Mouse (Mus musculus) liver, postnatal 0 days (tissue): ENCODE measurements around the gene Gbp2b. TPM values are rescaled to one million over a fixed set of nuclear protein-coding genes. Genes with fewer than 3 reads are reported as not detected.

Source experiments
- ATAC-seq: fragments of 200-750 bp; cut with Nextera tagmentation; 2 replicates; pipeline ENCODE4 v1.8.0; 2017; ENCODE audit warnings: mild to moderate bottlenecking, moderate library complexity
- DNase-seq: peaks from one replicate; pipeline ENCODE4 v3.0.0-alpha.2; 2016
- H3K27ac ChIP-seq: fragments of 300-500 bp; sonication (generic); 2 replicates; pipeline ENCODE4 v1.5.1; 2014; ENCODE audit warnings: antibody characterized with exemption, moderate library complexity, mild to moderate bottlenecking, low read depth
- H3K27me3 ChIP-seq: fragments of 300-500 bp; sonication (generic); 2 replicates; pipeline ENCODE4 v1.6.1; 2014; ENCODE audit warnings: low read length, control low read depth, mixed read lengths; ENCODE audit not compliant: insufficient read depth
- H3K36me3 ChIP-seq: fragments of 300-500 bp; sonication (generic); replicated peaks from 2 replicates; pipeline ENCODE4 v1.6.1; 2014; ENCODE audit warnings: mild to moderate bottlenecking, control low read depth, low read length, moderate library complexity, mixed read lengths; ENCODE audit not compliant: insufficient read depth
- H3K4me1 ChIP-seq: fragments of 300-500 bp; sonication (generic); 2 replicates; pipeline ENCODE4 v1.6.1; 2014; ENCODE audit warnings: antibody characterized with exemption, mild to moderate bottlenecking, control low read depth; ENCODE audit not compliant: insufficient read depth
- H3K4me2 ChIP-seq: fragments of 300-500 bp; sonication (generic); 2 replicates; pipeline ENCODE4 v1.6.1; 2014; ENCODE audit warnings: low read depth, mild to moderate bottlenecking, low read length, moderate library complexity, mixed read lengths
- H3K4me3 ChIP-seq: fragments of 300-500 bp; sonication (generic); 2 replicates; pipeline ENCODE4 v1.5.1; 2014; ENCODE audit warnings: low read depth, low read length
- H3K9ac ChIP-seq: fragments of 300-500 bp; sonication (generic); replicated peaks from 2 replicates; pipeline ENCODE4 v1.6.1; 2014; ENCODE audit warnings: mild to moderate bottlenecking, moderate library complexity
- H3K9me3 ChIP-seq: fragments of 300-500 bp; sonication (generic); 2 replicates; pipeline ENCODE4 v1.6.1; 2016; ENCODE audit warnings: mild to moderate bottlenecking, control low read depth, low read length, mixed read lengths
- CTCF ChIP-seq: sonication (generic); IDR thresholded peaks from 2 replicates; pipeline ENCODE4 v1.5.1; 2016; ENCODE audit warnings: antibody characterized with exemption, low read depth
- EP300 ChIP-seq: IDR thresholded peaks from 2 replicates; pipeline ENCODE4 v1.6.1; 2016; ENCODE audit warnings: antibody characterized with exemption, low read depth, mild to moderate bottlenecking
- WGBS: fragments of 180-500 bp; shearing (Covaris S2); extraction: QIAGEN DNeasy Blood & Tissue Kit; methylation state at CpG from one replicate; pipeline ENCODE4 v1.1.7; 2014; ENCODE audit not compliant: insufficient replicate concordance; 5-methylcytosine and 5-hydroxymethylcytosine counted together
- polyA plus RNA-seq: library from polyadenylated mRNA; unstranded; fragments of >200 nt; fragmentation: Nextera tagmentation; extraction: Ambion mirVana; gene quantifications from 2 replicates; pipeline ENCODE4 v1.2.1, GENCODE M21; 2015

The Gbp2b gene
- polyA plus RNA-seq, 1 experiment from 2014 or later, result 0.05 TPM

DNA sequence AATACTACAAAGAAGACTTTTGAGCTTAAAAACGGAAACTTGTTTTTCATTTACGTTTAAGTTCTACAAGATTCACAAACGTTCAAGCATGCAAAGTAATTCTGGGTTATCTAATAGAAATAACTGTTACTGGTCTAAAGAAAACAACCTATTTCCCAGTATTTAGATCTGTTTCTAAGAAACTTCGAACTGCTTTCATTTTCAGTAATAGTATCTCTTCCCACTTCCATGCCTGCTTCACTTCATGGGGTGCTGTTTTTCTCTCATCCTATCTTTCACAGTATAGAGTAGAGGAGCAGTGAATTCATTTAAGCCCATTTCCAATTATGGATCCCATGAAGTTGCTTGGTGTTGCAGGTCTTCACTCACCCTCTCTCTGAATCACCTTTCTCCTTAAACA is 16.3 kb upstream of the Gbp2b start:
- no peak for DNase-seq
- no peak for TF ChIP-seq EP300
- no peak overlapping the region for H3K4me3 ChIP-seq

DNA sequence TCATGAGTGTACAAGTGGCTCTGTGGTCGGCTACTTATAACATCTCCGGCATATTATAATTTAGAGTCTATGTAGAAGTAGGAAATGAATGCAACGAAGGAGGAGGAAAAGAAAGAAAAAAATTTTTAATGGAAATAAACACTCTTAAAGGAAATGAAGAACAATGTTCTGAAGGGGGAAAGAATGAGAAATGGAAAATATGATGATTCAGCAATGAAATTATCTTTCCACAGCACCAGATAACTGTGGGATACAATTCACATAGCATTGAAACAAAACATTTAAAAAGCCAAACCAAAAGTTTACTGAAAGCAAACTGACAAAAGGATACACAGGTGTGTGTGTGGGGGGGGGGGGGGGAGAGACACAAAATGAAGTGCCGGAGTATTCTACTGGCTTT is 11.6 kb upstream of the Gbp2b start:
- no peak overlapping the region for H3K4me2 ChIP-seq
- TF ChIP-seq CTCF, result no peak
- no peak for TF ChIP-seq EP300
- no peak overlapping the region for H3K4me3 ChIP-seq
- no peaks in the 10 kb centered on the region for H3K36me3 ChIP-seq
- ATAC-seq (no peak), DNase-seq (no peak)
- no peak overlapping the region for H3K9ac ChIP-seq
- H3K4me1 ChIP-seq, result no peaks in the 10 kb centered on the region
- WGBS, result 72% methylated on average over 4 of the region's 4 CpGs
- no peaks in the 10 kb centered on the region for H3K9me3 ChIP-seq
- no peaks in the 10 kb centered on the region for H3K27me3 ChIP-seq
- no peak overlapping the region for H3K27ac ChIP-seq

More for the DNA sequence above, 16.3 kb upstream of the Gbp2b start:
- ATAC-seq, result no peak
- H3K27ac ChIP-seq, result no peak overlapping the region
- H3K4me1 ChIP-seq, result no peaks in the 10 kb centered on the region
- no peaks in the 10 kb centered on the region for H3K9me3 ChIP-seq
- H3K36me3 ChIP-seq, result no peaks in the 10 kb centered on the region
- 79% methylated on average over 4 of the region's 4 CpGs for WGBS
- no peaks in the 10 kb centered on the region for H3K27me3 ChIP-seq
- H3K9ac ChIP-seq, result no peak overlapping the region
- H3K4me2 ChIP-seq, result no peak overlapping the region

DNA sequence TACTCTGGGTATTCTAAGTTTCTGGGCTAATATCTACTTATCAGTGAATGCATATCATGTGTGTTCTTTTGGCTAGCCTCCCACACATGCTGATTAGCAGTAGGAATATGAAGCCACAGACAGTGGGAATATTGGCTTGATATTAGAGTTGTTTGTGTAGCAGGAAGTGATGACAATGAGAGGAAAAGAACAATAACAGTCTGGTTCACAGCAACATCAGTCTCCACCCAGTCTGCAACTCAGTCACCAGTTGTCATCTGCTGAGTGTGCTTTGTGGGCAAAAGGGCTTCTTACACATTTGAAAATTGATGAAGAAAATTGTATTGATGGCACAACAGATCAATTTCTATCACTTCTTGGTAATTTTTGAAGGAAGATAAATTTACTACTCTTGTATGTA is 7.3 kb upstream of the Gbp2b start:
- ATAC-seq (no peak), DNase-seq (no peak)
- H3K9me3 ChIP-seq, result no peaks in the 10 kb centered on the region
- no peak overlapping the region for H3K9ac ChIP-seq
- H3K36me3 ChIP-seq, result no peaks in the 10 kb centered on the region
- no peaks in the 10 kb centered on the region for H3K27me3 ChIP-seq
- no peak for TF ChIP-seq CTCF
- TF ChIP-seq EP300, result no peak
- no peak overlapping the region for H3K4me3 ChIP-seq
- H3K4me1 ChIP-seq, result no peaks in the 10 kb centered on the region
- H3K27ac ChIP-seq, result no peak overlapping the region
- no peak overlapping the region for H3K4me2 ChIP-seq

DNA sequence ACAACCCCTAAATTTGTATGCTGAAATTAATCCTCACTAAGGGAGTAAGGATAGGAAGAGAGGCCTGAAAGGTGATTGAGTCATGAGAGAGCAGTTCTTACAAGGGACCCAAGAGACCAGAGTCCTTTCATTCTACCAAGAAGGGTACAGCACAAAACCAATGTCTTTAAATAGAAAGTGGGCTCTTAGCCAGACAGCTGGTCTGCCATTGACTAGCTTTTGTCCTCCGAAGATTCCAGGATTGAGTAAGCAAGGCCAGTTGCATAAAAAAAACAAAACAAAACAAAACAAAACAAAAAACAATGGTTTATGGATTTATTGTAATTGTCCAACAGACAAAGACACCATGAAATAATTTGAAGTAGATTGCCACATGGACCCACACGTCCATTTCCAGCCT is 5.8 kb upstream of the Gbp2b start:
- Histone ChIP-seq H3K36me3 (no peaks in the 10 kb centered on the region), H3K4me3 (no peak overlapping the region), H3K4me1 (no peaks in the 10 kb centered on the region), H3K27me3 (no peaks in the 10 kb centered on the region), H3K4me2 (no peak overlapping the region), H3K9me3 (no peaks in the 10 kb centered on the region), H3K9ac (no peak overlapping the region), H3K27ac (no peak overlapping the region)
- ATAC-seq (no peak), DNase-seq (no peak)
- WGBS, result 78% methylated on average over 2 of the region's 2 CpGs
- TF ChIP-seq EP300 (no peak), CTCF (no peak)

DNA sequence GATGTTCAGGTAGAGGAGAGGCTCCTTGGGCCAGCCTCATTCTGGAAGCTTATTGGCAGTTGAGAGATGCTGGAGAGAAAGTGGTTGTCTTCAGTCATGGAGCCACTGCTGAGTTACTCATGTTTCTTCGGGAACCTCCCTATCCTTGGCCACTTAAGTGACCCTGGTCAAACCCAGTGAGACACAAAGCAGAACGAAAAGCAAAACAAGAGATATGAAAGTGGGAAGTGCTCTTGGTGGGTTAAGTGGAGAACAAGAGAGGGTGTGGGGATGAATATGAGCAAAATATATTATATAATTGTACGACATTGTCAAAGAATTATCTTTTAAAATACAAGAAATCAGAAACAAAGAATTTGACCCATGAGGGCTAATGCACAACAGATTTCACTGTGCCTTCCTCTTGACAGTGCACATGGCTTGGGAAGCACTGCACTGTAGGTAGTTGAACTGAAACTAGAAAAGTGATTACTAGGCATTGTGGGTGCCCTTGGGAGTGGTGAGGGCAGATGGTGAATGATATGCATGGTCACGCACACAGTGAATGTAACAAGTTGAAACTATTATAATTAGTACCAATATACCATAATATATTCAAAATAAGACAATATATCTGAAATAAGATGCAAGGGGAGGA is 4.1 kb upstream of the Gbp2b start:
- H3K4me2 ChIP-seq, result no peak overlapping the region
- TF ChIP-seq CTCF (no peak), EP300 (no peak)
- ATAC-seq (no peak), DNase-seq (no peak)
- no peak overlapping the region for H3K4me3 ChIP-seq
- no peaks in the 10 kb centered on the region for H3K27me3 ChIP-seq
- no peak overlapping the region for H3K27ac ChIP-seq
- WGBS, result 64% methylated on average over 4 of the region's 4 CpGs
- H3K9me3 ChIP-seq, result no peaks in the 10 kb centered on the region
- no peak overlapping the region for H3K9ac ChIP-seq
- no peaks in the 10 kb centered on the region for H3K4me1 ChIP-seq
- H3K36me3 ChIP-seq, result no peaks in the 10 kb centered on the region

DNA sequence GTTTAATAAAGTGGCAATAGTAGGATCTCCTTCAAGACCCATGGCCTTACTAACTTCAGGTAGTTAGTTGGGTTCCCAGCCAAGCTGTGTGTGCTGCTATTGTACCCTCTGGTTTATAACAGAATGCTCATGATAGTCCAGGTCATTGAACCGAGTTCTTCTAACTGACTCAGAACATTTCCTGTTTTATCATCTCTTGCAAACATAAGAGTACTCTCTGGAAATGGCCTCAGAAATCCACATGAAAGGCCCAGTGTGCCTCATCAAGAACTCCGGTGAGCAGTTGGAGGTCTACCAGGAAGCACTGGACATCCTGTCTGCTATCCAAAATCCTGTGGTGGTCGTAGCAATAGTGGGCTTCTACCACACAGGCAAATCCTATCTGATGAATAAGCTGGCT is 3.3 kb downstream of the Gbp2b start:
- TF ChIP-seq CTCF, result no peak
- no peak for TF ChIP-seq EP300
- H3K36me3 ChIP-seq, result no peaks in the 10 kb centered on the region
- no peaks in the 10 kb centered on the region for H3K4me1 ChIP-seq
- ATAC-seq (no peak), DNase-seq (no peak)
- H3K27ac ChIP-seq, result no peak overlapping the region
- WGBS, result 48% methylated on average over 3 of the region's 3 CpGs
- H3K4me2 ChIP-seq, result no peak overlapping the region
- no peaks in the 10 kb centered on the region for H3K9me3 ChIP-seq
- no peak overlapping the region for H3K9ac ChIP-seq
- no peak overlapping the region for H3K4me3 ChIP-seq
- no peaks in the 10 kb centered on the region for H3K27me3 ChIP-seq

DNA sequence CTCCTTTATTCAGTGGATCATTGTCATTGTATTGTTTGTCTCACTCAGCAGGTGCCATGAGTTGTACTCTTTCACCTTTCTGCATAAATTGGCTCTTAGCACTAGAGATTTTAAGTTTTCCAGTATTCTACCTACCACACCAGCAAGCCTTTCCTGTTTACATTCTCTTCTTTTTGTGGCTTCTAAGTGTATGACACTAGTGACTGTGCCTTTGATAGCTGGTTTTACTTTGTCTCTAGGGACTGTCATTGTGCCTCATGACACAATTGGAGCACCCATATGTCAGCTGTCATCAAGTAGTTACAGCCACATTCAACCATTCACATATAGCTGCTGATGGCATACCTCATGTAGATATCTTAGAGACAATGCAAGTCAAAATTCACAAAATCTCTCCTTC is 7.0 kb downstream of the Gbp2b start:
- ATAC-seq, result no peak
- Histone ChIP-seq H3K4me3 (no peak overlapping the region), H3K27ac (no peak overlapping the region), H3K9ac (no peak overlapping the region), H3K4me2 (no peak overlapping the region), H3K4me1 (no peaks in the 10 kb centered on the region), H3K9me3 (no peaks in the 10 kb centered on the region), H3K36me3 (no peaks in the 10 kb centered on the region), H3K27me3 (no peaks in the 10 kb centered on the region)
- TF ChIP-seq CTCF (no peak), EP300 (no peak)
- DNase-seq, result no peak
